Mouse (Mus musculus) brown adipose tissue, adult 24 weeks (tissue): ENCODE measurements around the gene Fbxl13. TPM values are rescaled to one million over a fixed set of nuclear protein-coding genes. Genes with fewer than 3 reads are reported as not detected.
A peak's percentile ranks its signal among the peaks of the same experiment; 100 is the strongest.

ENCODE experiments used
- H3K27ac ChIP-seq: fragments of 200-500 bp; replicated peaks from 2 replicates; pipeline ENCODE4 v1.5.1; 2012; ENCODE audit warnings: low read depth, mild to moderate bottlenecking, low read length
- H3K4me1 ChIP-seq: fragments of 200-500 bp; 2 replicates; pipeline ENCODE4 v1.6.1; 2012; ENCODE audit warnings: low read length, mixed read lengths; ENCODE audit not compliant: control insufficient read depth, insufficient read depth, insufficient read length
- H3K4me3 ChIP-seq: fragments of 200-500 bp; 2 replicates; pipeline ENCODE4 v1.5.1; 2012; ENCODE audit warnings: low read depth, mild to moderate bottlenecking, low read length, moderate library complexity; ENCODE audit not compliant: insufficient read depth
- polyA plus RNA-seq: library from polyadenylated mRNA; stranded (reverse); fragments of >200 nt; gene quantifications from 2 replicates; pipeline ENCODE4 v1.2.4, GENCODE M21; 2012; ENCODE audit not compliant: missing spikeins, insufficient read depth, insufficient read length

Gene Fbxl13
- polyA plus RNA-seq, 1 experiment: not detected

DNA sequence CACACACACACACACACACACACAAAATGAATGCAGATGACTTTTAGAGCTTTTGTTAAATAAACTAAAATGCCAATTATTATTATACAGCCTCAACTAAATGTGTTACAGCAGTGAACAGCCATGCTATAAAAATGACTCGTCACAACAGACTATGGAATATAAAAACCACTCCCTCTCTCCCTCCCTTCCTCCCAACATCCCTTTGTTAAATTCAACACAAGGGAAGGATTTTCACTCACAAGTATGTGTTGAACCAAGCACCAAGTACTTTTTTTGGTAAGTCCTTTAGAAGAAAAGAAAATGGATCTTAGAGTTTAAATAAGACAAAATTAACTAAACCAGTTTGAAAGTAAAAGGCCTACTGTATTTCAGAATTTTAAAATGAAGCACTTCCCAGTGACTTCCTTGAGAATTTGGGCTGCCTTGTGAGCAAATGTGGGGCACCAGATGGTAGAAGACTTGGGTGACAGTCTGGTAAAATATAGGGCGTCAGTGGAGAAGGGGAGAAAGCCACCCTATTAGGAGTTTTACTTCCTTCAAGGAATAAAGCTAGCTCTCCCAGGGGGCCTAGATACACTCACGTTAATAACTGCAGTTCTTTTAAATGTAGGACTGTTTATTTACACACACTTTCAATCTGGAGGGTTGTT is 72.5 kb downstream of the Fbxl13 start:
- no peak overlapping the region for H3K27ac ChIP-seq
- H3K4me3 ChIP-seq: no peak overlapping the region
- no peaks in the 10 kb centered on the region for H3K4me1 ChIP-seq

- Histone ChIP-seq H3K27ac (no peak overlapping the region), H3K4me1 (no peaks in the 10 kb centered on the region)
These were observed 77.7 kb downstream of the Fbxl13 start for GRCm38 (mm10) chr5:21567784-21568183.

DNA sequence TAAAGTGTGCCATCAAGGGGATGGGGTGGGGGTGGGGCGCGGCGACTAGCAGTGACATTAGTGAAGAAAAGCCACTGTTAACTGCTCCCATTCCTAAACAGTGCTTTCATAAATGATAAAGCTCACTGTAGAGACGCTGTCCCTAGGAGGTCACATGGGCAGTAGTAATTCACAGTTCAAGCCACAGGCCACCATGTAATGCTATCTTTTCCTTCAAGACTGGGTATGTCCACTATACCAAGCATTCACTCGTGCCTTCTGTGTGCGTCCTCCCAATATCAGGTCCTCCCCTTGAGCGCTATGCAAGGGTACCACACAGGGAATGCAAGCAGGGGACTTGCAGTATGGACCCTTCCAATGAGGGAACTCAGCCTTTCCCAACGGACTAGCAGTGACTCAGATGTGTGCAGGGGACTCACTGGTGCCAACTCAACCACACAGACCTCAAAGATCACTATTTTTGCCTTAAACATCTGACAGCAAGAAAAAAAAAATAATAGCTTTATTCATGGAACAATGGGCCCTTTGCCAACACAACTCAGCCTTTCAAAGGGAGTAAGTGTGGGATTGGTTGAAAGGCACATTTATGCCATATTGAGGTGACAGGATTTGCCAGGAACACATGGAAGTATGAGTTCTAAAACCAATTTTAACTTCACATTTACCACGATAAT is 79.9 kb downstream of the Fbxl13 start:
- Histone ChIP-seq H3K27ac (no peak overlapping the region), H3K4me3 (no peak overlapping the region)

More at GRCm38 (mm10) chr5:21567784-21568183, 77.7 kb downstream of the Fbxl13 start:
- H3K4me3 ChIP-seq: no peak overlapping the region

DNA sequence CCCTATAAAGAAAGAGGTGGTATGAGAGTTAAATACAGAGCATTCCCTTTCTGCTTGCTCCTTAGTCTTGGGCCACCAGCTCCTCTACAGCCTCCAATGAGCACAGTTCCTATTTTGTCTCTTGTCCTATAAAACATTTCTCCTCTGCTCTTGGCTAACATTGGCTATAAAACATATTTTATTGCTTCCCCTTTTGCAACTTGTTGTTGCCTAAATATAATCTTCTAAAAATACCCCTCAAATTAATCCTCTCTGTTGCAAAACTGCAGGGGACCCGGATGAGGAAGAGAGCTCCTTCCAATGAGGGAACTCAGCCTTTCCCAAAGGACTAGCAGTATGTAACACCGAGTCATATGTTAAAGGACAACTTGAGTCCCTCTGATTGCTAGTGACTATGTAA is 81.5 kb downstream of the Fbxl13 start:
- H3K27ac ChIP-seq: no peak overlapping the region
- no peaks in the 10 kb centered on the region for H3K4me1 ChIP-seq
- H3K4me3 ChIP-seq: no peak overlapping the region

More for the DNA sequence above, 79.9 kb downstream of the Fbxl13 start:
- no peaks in the 10 kb centered on the region for H3K4me1 ChIP-seq

GRCm38 (mm10) chr5:21556502-21556901 is 88.9 kb downstream of the Fbxl13 start:
- H3K27ac ChIP-seq: no peak overlapping the region
- no peak overlapping the region for H3K4me3 ChIP-seq
- H3K4me1 ChIP-seq: no peaks in the 10 kb centered on the region

GRCm38 (mm10) chr5:21554732-21555131 is 90.7 kb downstream of the Fbxl13 start:
- no peak overlapping the region for H3K4me3 ChIP-seq
- H3K27ac ChIP-seq: no peak overlapping the region
- H3K4me1 ChIP-seq: no peaks in the 10 kb centered on the region

DNA sequence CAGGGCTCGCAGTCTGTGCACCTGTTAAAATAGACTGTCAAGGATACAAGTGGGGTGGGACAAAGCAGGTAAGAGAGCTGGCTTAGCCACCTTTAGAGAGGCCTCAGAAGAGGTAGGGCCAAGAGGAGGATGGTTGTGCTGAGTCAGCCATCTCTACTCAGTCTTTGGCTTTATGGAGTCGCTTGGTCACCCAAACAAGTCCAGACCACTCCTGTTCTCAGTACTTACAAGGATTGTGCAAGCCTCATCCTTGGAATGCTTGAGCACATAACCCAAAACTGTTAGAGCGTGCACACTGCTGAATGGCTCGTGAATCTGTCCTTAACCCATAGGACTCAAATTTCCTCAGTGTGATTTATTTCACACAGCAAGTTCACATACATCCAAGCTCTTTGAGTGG is 91.7 kb downstream of the Fbxl13 start:
- no peak overlapping the region for H3K27ac ChIP-seq
- no peaks in the 10 kb centered on the region for H3K4me1 ChIP-seq
- no peak overlapping the region for H3K4me3 ChIP-seq

DNA sequence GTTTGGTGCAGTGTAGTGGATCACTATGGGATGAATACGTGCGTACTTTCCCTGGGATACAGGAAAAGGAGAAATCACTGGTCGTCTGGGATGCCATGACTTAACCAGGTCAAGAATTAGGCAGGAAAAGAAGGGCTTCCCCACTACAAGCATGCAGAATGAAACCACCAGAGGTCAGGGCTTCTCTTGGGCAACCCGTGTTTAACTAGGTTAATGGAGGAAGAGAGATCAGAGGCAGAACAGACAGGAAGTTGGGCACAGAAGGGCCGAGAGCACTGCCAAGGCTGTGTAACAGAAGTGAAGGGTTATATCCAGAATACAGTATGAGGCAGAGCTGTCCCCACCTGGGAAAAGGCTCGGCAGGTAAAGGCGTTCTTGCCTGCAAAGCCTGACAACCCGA is 98.4 kb downstream of the Fbxl13 start:
- Histone ChIP-seq H3K4me1 (no peaks in the 10 kb centered on the region), H3K27ac (no peak overlapping the region), H3K4me3 (no peak overlapping the region)

DNA sequence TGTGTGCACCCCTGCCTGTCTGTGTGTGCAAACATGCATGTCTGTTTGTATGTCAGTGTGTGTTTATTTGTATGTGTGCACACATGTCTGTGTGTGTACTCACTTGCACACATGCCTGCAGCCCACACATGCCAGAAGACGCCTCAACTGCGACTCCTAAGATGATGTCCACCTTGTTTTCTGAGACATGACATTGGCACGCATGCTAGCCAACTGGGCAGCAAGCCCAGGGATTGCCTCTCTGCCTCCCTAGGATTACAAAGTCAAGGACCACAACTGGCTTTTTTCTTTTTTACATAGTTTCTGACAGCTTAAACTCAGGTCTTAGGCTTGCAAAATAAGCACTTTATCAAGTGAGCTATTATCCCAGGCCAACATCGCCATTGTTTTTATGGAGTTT is 99.6 kb downstream of the Fbxl13 start:
- H3K4me1 ChIP-seq: no peaks in the 10 kb centered on the region
- no peak overlapping the region for H3K4me3 ChIP-seq
- no peak overlapping the region for H3K27ac ChIP-seq

GRCm38 (mm10) chr5:21545227-21545626 is 100.2 kb downstream of the Fbxl13 start:
- Histone ChIP-seq H3K4me1 (no peaks in the 10 kb centered on the region), H3K4me3 (no peak overlapping the region), H3K27ac (no peak overlapping the region)

DNA sequence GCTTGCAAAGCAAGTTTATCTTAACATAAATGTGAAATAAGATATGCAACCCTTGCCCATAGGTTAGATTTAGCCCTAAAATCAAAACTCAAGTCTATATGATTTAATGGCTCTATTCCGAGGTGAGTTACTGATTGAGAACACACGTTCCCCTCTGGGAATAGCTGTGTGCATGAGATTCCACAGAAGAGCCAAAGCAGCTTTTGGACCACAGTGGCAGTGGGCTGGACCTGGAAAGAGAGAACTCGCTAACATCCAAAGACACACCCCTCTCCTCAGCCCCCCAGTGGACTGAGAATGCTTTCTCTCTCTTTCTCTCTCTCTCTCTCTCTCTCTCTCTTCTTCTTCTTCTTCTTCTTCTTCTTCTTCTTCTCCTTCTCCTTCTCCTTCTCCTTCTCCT is 100.6 kb downstream of the Fbxl13 start:
- Histone ChIP-seq H3K27ac (no peak overlapping the region), H3K4me3 (no peak overlapping the region), H3K4me1 (no peaks in the 10 kb centered on the region)

GRCm38 (mm10) chr5:21543409-21544201 is 101.8 kb downstream of the Fbxl13 start, which contains the start of gene Lrrc17:
Gene Lrrc17 (plus strand): TSS chr5:21543559.
- Histone ChIP-seq H3K4me1 (no peaks in the 10 kb centered on the region), H3K4me3 (peak within 1 kb of the TSS; percentile 35; the same call in 1 of the 2 replicates), H3K27ac (no peak within 1 kb of the TSS)

DNA sequence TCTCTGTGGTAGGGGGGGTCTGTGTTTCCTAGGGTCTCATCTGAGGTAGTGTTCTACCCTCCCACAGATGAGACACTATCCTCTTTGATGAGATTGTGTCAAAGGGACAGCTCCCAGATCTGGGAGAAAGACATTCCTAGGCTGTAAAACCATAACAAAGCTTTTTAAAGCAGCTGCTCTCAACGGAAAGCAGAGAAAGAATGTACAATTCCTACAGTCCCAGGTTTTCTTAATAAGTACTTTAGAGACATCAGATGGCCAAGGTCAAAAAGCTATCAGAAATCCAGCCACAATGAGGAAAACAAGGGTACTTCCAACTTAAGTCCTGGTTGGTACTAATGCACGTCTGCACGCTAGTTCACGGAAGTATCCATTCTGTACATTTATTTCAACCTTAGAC is 103.2 kb downstream of the Fbxl13 start:
- Histone ChIP-seq H3K4me1 (no peaks in the 10 kb centered on the region), H3K27ac (no peak overlapping the region), H3K4me3 (no peak overlapping the region)

DNA sequence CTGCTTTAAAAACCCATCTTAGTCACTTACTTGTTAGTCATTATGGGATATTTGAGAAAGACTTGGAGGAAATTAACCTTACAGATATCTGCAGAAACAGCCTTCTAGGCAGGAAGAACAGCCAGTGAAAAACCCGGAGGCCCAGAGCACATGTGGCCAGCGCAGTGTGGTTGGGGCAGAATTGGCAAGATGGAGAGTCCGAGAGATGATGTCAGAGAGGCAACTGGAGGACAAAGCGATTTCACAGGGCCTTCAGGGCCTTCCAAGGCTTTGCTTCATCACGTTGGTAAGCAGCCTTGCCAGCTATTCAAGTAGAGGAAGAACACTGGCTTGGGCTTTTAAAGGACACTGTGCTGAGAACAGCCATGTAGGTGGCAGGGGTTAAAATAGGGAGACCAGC is 112.5 kb downstream of the Fbxl13 start:
- Histone ChIP-seq H3K4me3 (no peak overlapping the region), H3K27ac (no peak overlapping the region), H3K4me1 (no peaks in the 10 kb centered on the region)

DNA sequence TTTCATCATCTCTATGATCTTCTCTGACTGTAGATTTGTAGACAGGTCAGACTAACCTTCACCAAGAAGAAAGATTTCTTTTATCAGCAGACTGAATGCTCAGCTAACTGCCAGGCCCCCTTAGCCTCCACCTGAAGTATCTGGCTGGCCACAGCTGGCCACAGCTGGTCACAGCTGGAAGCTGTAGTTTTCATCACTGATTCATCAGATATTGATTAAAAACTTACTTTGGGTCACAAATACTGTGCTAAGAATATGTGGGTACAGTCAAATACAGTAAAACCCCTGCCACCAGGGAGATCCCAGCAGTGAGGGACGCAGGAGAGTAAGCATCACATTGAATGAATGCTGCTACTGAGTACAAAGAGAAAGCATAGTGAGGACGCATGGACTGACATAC is 113.3 kb downstream of the Fbxl13 start:
- Histone ChIP-seq H3K27ac (no peak overlapping the region), H3K4me1 (no peaks in the 10 kb centered on the region), H3K4me3 (no peak overlapping the region)
